Mouse (Mus musculus) liver, embryonic 16.5 days (tissue): ENCODE data around the gene Dnajc4. TPM values are rescaled to one million over a fixed set of nuclear protein-coding genes. Genes with fewer than 3 reads are reported as not detected.
"Not testable (repeated sequence)": the region's sequence is repeated elsewhere in the genome, so short reads cannot be mapped to it uniquely, and the experiment has no call there.

Source experiments
- ATAC-seq: fragments of 200-750 bp; cut with Nextera tagmentation; 2 replicates; pipeline ENCODE4 v1.8.0; 2017; ENCODE audit warnings: low read depth, mild to moderate bottlenecking, moderate number of reproducible peaks, moderate library complexity
- H3K27ac ChIP-seq: fragments of 300-500 bp; sonication (generic); 2 replicates; pipeline ENCODE4 v1.5.1; 2014; ENCODE audit warnings: mild to moderate bottlenecking, low read length
- H3K27me3 ChIP-seq: fragments of 300-500 bp; sonication (generic); 2 replicates; pipeline ENCODE4 v1.6.1; 2014; ENCODE audit warnings: low read depth, low read length, mixed read lengths; ENCODE audit not compliant: control insufficient read depth, insufficient read depth
- H3K36me3 ChIP-seq: fragments of 300-500 bp; sonication (generic); 2 replicates; pipeline ENCODE4 v1.6.1; 2014; ENCODE audit warnings: mild to moderate bottlenecking; ENCODE audit not compliant: control insufficient read depth, insufficient read depth
- H3K4me1 ChIP-seq: fragments of 300-500 bp; sonication (generic); 2 replicates; pipeline ENCODE4 v1.6.1; 2014; ENCODE audit warnings: low read depth, low read length, mixed read lengths; ENCODE audit not compliant: control insufficient read depth
- H3K4me2 ChIP-seq: fragments of 300-500 bp; sonication (generic); 2 replicates; pipeline ENCODE4 v1.6.1; 2014; ENCODE audit warnings: low read depth, low read length, mixed read lengths
- H3K4me3 ChIP-seq: fragments of 300-500 bp; sonication (generic); 2 replicates; pipeline ENCODE4 v1.5.1; 2014; ENCODE audit warnings: low read depth, mild to moderate bottlenecking, low read length
- H3K9ac ChIP-seq: fragments of 300-500 bp; sonication (generic); 2 replicates; pipeline ENCODE4 v1.6.1; 2014; ENCODE audit warnings: low read depth, low read length
- H3K9me3 ChIP-seq: fragments of 300-500 bp; sonication (generic); replicated peaks from 2 replicates; pipeline ENCODE4 v1.6.1; 2016; ENCODE audit warnings: low read length; ENCODE audit not compliant: control insufficient read depth
- WGBS: fragments of 180-500 bp; shearing (Covaris S2); extraction: QIAGEN DNeasy Blood & Tissue Kit; methylation state at CpG from one replicate; pipeline ENCODE4 v1.1.7; 2014; ENCODE audit not compliant: insufficient replicate concordance; 5-methylcytosine and 5-hydroxymethylcytosine counted together
- polyA plus RNA-seq: library from polyadenylated mRNA; unstranded; fragments of >200 nt; fragmentation: Nextera tagmentation; extraction: Ambion mirVana; gene quantifications from 2 replicates; pipeline ENCODE4 v1.2.1, GENCODE M21; 2015

Dnajc4 gene
- polyA plus RNA-seq, 1 experiment from 2014 or later = 10.5 TPM

DNA sequence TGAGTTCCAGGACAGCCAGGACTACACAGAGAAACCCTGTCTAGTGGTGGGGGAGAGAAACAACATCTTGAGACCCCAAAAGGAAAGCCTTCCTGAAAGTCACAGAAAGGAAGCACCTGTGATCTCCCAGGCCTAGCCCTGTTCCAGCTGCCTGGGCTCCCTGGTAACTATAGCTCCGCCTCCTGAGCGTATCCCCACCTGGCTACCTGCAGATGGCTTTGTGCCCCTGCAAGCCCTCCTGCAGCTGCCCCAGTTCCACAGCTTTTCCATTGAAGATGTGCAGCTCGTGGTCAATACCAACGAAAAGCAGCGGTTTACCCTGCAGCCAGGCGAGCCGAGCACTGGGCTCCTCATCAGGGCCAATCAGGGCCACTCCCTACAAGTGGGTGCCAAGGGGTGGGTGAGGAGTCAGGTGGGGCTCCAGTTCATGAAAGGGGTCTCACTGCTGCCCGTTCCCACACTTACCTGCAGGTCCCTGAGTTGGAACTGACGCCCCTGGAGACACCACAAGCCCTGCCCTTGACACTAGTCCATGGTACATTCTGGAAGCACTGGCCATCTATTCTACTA is 5.4 kb upstream of the Dnajc4 start:
- Histone ChIP-seq H3K27ac (no peak overlapping the region), H3K4me3 (no peak overlapping the region), H3K36me3 (peaks cover 41% of the 10 kb centered on the region), H3K27me3 (no peaks in the 10 kb centered on the region), H3K9ac (no peak overlapping the region), H3K4me2 (no peak overlapping the region), H3K9me3 (no peaks in the 10 kb centered on the region), H3K4me1 (peaks cover 26% of the 10 kb centered on the region)
- WGBS = 80% methylated on average over 9 of the region's 9 CpGs
- no peak for ATAC-seq

DNA sequence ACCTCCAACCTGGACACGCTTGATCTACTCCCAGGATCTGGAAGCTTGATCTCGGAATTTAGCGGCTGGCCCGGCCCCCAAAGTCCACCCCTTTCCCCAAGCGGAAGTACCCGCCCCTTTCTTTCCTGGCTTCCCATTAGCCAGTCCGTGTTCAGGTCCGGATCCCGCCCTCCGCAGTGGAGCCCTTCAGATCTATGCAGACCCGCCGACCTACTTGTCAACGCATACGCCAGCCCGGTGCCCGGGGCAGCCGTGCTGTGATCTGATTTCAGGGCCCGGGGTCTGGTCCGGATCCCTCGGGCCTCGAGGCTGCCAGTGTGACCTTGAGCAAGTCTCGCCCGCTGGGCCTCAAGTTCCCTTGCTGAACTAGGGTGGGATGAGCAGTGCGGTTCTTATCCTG is 3.6 kb upstream of the Dnajc4 start, which contains the start of the genes Nudt22 and Trpt1:
Nudt22 (minus strand) TSS at position 112 of the 400 bp plus-strand sequence.
Trpt1 (plus strand) TSS at position 126 of the 400 bp plus-strand sequence.
- peaks cover 34% of the 10 kb centered on the region for H3K4me1 ChIP-seq

DNA sequence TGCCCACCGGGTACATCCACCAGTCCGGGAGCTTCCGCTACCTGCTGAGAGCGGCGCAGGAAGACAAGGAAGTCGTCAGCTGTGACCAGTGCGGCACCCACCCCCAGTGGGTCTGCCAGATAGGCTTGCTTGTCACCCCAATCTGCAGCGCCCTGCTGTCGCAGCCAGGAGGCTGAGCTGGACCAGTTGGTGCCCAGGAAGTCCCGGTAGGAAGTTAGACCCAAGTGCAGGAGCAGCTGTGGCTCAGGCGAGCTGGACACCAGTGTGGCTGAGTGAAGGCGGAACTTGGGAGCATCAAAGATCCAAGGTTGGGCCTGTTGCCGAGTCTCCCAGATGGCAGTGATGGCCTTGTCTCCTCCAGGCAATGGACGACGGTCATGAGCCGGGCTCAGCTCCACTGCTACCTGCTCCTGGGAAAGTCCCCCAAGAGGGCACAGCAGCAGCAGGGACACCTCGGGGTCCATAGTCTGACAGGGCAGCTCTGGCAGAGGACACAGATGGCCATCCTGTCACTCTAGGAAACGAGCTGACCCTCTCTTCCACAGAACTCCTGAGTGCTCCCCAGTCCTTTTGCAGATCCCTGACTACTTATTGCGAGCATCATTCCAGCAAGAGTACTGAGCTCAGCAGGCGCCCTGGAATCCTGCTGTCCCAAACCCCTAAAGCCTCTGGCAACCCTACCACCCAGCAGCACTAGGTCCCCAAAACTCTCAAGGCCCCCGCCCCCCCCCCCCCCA is 3.1 kb upstream of the Dnajc4 start:
- peaks cover 25% of the 10 kb centered on the region for H3K36me3 ChIP-seq
- peak overlapping the region; percentile 64 for H3K4me3 ChIP-seq
- no peak for ATAC-seq
- H3K9ac ChIP-seq = peak overlapping the region; percentile 64
- H3K27ac ChIP-seq = peak overlapping the region; percentile 22; the same call in 1 of the 2 replicates
- H3K4me1 ChIP-seq = peaks cover 34% of the 10 kb centered on the region
- no peaks in the 10 kb centered on the region for H3K27me3 ChIP-seq
- peak overlapping the region; percentile 89 for H3K4me2 ChIP-seq
- H3K9me3 ChIP-seq = no peaks in the 10 kb centered on the region
- WGBS = 44% methylated on average over 20 of the region's 21 CpGs

More for the DNA sequence above, 3.6 kb upstream of the Dnajc4 start, which contains the start of the genes Nudt22 and Trpt1:
- no peaks in the 10 kb centered on the region for H3K9me3 ChIP-seq
- H3K4me2 ChIP-seq = peak within 1 kb of the TSS; percentile 89
- ATAC-seq = peak; percentile 67
- peak within 1 kb of the TSS; percentile 64 for H3K9ac ChIP-seq
- WGBS = under 1% methylated on average over 24 of the region's 24 CpGs
- peaks cover 26% of the 10 kb centered on the region for H3K36me3 ChIP-seq
- no peaks in the 10 kb centered on the region for H3K27me3 ChIP-seq
- H3K27ac ChIP-seq = peak within 1 kb of the TSS; percentile 22; the same call in 1 of the 2 replicates
- peak within 1 kb of the TSS; percentile 64 for H3K4me3 ChIP-seq

DNA sequence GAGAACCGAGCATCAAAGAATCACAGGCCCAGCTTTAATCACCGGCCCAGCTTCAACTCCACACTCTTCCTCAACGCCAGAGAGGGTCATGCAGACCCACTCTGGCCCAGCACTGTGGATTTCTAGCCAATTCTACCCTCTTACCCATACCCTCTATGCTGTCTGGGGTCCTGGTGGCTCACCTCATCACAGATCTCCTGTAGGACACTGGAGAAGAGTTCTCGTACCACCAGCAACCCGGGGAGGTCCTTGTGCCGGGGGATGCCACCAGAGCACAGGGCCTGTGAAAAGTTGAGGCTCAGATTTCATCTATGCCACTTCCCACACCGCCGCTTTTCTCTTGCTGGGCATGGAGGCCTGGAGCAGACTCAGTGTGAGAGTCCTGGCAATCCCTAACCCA is 2.1 kb upstream of the Dnajc4 start:
- WGBS = 79% methylated on average over 8 of the region's 8 CpGs
- peaks cover 15% of the 10 kb centered on the region for H3K36me3 ChIP-seq
- peaks cover 34% of the 10 kb centered on the region for H3K4me1 ChIP-seq
- H3K4me3 ChIP-seq = no peak overlapping the region
- H3K9me3 ChIP-seq = no peaks in the 10 kb centered on the region
- H3K27ac ChIP-seq = no peak overlapping the region
- H3K9ac ChIP-seq = no peak overlapping the region
- no peaks in the 10 kb centered on the region for H3K27me3 ChIP-seq
- H3K4me2 ChIP-seq = no peak overlapping the region
- ATAC-seq = no peak

DNA sequence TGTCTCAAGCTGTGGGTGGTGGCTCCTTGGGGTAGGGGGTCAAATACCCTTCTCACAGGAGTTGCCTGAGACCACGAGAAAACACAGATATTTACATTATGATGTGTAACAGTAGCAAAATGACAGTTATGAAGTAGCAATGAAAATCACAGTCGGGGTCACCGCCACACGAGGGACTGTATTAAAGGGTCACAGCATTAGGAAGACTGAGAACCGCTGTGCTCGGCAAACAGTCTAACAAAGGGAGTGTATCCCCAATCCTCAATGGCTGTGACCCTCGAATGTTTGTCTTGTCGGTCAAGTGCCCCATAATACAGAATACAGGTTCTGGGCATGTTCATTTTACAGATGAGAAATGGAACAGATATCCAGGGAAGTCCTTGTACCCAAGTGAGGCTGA is 1.6 kb upstream of the Dnajc4 start:
- no peak for ATAC-seq
- Histone ChIP-seq H3K9me3 (no peaks in the 10 kb centered on the region), H3K4me2 (no peak overlapping the region), H3K27ac (no peak overlapping the region), H3K9ac (no peak overlapping the region), H3K27me3 (no peaks in the 10 kb centered on the region), H3K4me3 (no peak overlapping the region), H3K36me3 (peaks cover 11% of the 10 kb centered on the region), H3K4me1 (peaks cover 34% of the 10 kb centered on the region)
- WGBS = 77% methylated on average over 8 of the region's 8 CpGs

DNA sequence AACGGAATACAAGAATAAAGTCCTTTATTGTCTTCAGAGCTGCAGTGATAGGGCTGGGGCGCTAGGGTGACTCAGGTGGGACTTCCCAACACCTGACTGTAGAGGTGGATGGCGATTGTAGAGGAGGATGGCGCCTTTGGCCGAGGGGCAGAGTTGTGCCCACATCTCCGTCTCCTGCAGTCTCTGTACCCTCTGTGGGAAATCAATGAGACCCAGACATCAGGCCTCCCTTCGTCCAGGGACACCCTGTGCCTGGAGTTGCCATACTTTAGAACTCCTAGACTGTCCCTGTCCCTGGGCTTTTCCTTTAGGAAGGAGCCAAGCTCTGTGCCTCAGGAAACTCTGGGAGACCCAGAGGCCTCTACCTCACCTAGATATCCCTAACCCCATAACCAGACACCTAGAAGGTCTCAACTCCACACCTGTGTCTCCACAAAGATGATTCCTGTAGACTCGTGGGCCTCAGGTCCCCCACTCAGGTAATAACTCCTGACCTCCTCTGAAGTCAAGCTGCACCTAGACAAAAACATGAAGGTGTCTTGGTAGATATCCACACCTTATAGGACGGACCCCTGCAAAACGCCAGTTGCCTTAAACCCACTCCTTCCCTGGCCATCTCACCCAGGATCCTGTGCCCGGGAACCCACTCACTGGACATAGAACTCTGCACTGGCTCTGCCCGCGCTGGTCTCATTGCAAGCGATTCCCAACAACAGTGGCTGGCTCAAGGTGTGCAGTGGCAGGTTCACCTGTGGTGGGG is 819 bp upstream of the Dnajc4 start:
- Histone ChIP-seq H3K9ac (peak overlapping the region; percentile 66), H3K27me3 (no peaks in the 10 kb centered on the region), H3K4me1 (peaks cover 36% of the 10 kb centered on the region), H3K9me3 (no peaks in the 10 kb centered on the region), H3K4me2 (peak overlapping the region; percentile 99), H3K4me3 (peak overlapping the region; percentile 76), H3K36me3 (peaks cover 2% of the 10 kb centered on the region), H3K27ac (peak overlapping the region; percentile 67)
- WGBS = 66% methylated on average over 14 of the region's 14 CpGs
- ATAC-seq = no peak

DNA sequence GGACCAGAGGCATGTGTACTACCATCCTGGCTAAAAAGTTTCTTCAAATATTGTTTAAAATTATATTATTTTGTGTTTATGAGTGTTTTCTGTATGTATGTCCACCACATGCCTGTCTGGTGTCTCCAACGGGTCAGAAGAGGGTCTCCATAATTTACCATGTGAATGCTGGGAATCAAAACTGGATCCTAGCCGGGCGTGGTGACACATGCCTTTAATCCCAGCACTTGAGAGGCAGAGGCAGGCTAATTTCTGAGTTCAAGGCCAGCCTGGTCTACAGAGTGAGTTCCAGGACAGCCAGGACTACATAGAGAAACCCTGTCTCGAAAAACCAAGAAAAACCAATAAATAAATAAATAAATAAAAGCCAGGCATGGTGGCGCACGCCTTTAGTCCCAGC is 1.2 kb downstream of the Dnajc4 start:
- H3K4me1 ChIP-seq = peaks cover 47% of the 10 kb centered on the region
- not testable (repeated sequence) for H3K9ac ChIP-seq, H3K4me2 ChIP-seq, H3K36me3 ChIP-seq, H3K9me3 ChIP-seq, H3K27ac ChIP-seq, ATAC-seq, H3K4me3 ChIP-seq, H3K27me3 ChIP-seq
- 76% methylated on average over 6 of the region's 6 CpGs for WGBS

DNA sequence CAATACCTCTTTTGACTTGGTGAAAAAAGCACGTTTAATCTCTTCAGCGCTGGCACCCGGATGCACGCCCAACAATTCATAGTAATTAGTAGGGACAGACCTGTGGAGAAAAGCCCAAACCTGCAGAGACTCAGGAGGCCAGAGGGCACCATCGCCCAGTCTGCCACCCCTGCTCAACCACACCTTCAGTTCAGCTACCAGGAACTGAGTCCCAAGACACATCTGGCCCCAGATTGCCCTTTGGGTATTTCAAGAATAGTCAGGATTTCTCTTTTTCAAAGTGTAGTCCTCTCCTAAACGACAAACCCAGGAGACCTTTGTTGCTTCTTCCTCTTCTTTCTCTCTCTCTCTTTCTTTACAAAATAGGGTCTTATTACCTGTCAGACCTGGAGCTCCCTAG is 1.7 kb downstream of the Dnajc4 start:
- 71% methylated on average over 6 of the region's 6 CpGs for WGBS
- Histone ChIP-seq H3K4me2 (no peak overlapping the region), H3K27ac (no peak overlapping the region), H3K9ac (no peak overlapping the region), H3K9me3 (no peaks in the 10 kb centered on the region), H3K36me3 (no peaks in the 10 kb centered on the region), H3K4me1 (peaks cover 51% of the 10 kb centered on the region), H3K27me3 (no peaks in the 10 kb centered on the region), H3K4me3 (no peak overlapping the region)
- ATAC-seq = no peak
